Mouse (Mus musculus): ENCODE measurements around the gene Tnnt3.

- TF ChIP-seq CTCF (conservative IDR thresholded peaks at IDR 0.05; ENCODE audit: low read length) (no peak), POU5F1 (IDR thresholded peaks at IDR 0.05; ENCODE audit: borderline replicate concordance, low read length) (no peak)
Observed at GRCm38 (mm10) chr7:142462190-142462589, 36.4 kb upstream of the Tnnt3 start.
